Mouse (Mus musculus): ENCODE data around the gene Kpna1.
A peak's percentile ranks its signal among the peaks of the same experiment; 100 is the strongest.
"Not testable (repeated sequence)": the region's sequence is repeated elsewhere in the genome, so short reads cannot be mapped to it uniquely, and the experiment has no call there.

The Kpna1 gene

DNA sequence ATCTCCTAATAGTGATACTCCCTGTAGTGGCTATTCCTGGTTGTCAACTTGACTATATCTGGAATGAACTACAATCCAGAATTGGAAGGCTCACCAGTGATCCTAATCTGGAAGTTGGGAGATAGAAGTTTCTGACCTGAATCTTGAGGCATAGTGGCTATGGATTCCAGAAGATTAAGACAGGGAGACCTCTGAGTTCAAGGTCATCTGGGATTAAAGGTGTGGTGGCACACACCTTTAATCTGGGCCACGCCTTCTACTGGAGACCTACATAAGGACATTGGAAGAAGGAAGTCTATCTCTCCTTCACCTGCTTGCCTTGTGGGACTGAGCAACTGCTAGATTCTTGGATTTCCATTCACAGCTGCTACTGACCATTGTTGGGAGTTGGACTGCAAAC, at the start of gene Kpna1:
Gene Kpna1, plus strand, starts transcription at position 301 of the 400 bp plus-strand sequence.
- DNase-seq (ENCODE audit: low spot score): not testable (repeated sequence)

GRCm38 (mm10) chr16:35932179-35933055, 46.1 kb upstream of the Kpna1 start:
- DNase-seq (ENCODE audit: low spot score): no peak

DNA sequence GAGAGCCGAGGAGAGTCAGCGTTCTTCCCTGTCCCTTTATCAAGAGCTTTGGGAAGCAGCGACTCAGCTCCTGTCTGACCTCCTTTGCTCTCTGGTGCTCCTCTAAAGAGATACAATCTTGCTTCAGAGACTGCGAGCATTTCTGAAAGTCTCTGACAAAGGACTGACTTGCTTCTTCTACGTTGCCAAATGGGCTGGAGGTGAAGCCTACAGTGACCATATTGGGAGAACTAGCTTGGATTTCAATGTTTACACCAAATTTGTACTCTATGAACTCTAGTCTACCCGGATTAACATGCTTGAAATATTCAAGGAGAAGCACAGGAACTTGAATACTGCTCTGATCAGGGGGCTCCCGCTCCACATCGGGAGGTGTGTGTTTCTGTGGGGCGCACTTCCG, 45.4 kb upstream of the Kpna1 start:
- DNase-seq (ENCODE audit: low spot score): no peak

DNA sequence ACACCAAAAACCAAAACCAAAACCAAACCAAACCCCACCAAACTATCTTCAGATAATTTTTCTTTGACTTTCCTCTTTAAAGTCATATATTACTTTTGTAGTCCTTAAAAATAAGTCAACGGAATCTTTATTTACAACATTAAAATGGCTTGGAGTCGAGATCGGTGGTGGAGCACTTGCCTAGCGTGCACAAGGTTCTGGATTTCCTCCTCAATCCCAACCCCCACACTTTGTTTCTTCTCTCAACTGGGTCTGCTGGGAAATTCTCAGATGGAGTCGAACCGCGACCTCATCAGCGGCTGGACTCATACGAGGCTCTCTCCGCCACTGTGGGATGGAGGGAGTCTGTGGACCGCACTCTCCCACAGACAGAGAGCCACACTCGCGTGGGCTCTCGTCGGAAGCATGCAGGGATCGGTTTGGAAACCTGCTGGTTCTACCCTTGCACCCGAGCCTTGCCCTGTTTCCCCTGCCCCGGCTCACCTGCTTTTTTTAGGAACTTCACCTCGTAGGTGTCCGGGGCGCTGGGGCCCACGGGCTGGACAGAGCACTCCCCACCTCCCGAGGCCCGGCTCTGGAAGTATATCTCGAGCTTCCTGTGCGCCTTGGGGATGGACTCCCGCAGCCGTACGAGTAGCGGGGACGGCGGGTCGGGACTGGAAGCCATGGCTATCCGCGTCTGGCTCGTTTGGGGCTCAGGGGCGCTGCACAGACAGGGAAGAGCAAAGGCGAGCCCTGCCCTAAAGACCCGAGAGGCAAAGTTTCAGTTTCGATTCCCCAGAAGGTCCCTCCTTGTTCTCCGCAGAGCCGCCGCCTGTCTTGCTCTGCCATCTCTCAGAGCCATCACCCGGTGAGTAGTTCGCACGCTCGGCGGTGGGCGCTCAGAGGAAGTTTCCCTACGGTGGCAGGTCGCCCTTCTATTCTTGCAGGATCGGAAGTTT, 40.1 kb upstream of the Kpna1 start, which contains the start of the genes Parp9 and Dtx3l:
Gene Parp9, plus strand, starts transcription at position 260 of the 941 bp plus-strand sequence.
Gene Dtx3l, minus strand, starts transcription at position 941 of the 941 bp plus-strand sequence.
- peak; percentile 76 for DNase-seq (ENCODE audit: low spot score)

- DNase-seq (ENCODE audit: low spot score): peak; percentile 17
These were observed 39.3 kb upstream of the Kpna1 start for GRCm38 (mm10) chr16:35939261-35939660.

DNA sequence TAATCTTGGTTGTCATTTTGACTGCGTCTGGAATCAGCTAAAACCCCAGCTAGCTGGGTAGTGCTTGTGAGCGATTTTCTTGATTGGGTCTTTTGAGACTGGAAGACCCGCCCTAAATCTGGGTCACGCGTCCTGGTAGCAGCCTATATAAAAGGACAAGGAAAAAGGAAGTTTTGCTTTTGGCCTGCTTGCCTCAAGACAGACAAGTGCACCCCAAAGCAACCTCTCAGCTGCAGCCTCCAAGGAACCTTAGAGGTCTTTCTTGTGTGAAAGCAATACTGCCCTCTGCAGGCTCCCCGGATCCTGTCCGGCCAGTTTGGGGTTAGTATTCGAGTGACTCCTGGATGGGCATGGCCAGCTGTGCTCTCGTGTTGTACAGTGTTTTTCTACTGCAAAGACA, 38.9 kb upstream of the Kpna1 start:
- peak; percentile 83 for DNase-seq (ENCODE audit: low spot score)

- DNase-seq (ENCODE audit: low spot score): no peak
These were observed 37.2 kb upstream of the Kpna1 start for GRCm38 (mm10) chr16:35941382-35941781.

- no peak for DNase-seq (ENCODE audit: low spot score)
These were observed 29.3 kb upstream of the Kpna1 start for GRCm38 (mm10) chr16:35949264-35949663.

DNA sequence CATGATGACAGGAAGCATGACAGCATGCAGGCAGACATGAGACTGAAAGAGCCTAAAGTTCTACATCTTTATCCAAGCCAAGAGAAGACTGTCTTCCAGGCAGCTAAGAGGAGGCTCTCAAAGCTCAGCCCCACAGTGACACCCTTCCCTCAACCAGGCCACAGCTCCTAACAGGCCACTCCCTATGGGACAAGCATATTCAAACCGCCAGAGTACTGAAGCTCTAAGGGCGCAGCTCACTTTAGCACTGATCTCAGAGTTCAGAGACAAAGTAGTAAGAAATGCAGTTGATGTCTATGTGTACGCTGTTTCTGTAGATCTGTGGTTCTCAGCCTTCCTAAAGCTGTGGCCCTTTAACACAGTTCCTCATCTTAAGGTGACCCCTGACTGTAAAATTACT, 27.3 kb upstream of the Kpna1 start:
- no peak for DNase-seq (ENCODE audit: low spot score)

DNA sequence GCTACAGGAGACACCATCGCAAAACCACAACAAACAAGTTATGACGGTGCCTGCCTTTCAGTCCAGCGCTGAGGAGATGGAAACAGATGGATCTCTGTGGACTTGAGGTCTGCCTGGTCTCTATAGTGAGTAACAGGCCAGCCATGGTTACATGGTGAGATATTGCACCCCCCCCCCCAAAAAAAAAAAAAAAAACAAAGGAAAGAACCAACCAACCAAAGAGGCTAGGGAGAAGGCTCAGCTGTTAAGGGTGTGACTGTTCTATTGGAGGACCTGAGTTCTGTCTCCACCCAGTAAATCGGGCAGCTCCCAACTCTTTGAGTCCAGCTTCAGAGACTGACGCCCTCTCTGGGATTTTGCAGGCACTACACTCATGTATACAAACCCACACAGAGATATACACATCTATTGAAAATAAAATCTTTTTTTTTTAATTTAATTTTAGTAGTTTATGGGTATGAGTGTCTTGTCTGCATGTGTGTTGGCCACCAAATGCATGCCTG, 25.9 kb upstream of the Kpna1 start:
- no peak for DNase-seq (ENCODE audit: low spot score)

DNA sequence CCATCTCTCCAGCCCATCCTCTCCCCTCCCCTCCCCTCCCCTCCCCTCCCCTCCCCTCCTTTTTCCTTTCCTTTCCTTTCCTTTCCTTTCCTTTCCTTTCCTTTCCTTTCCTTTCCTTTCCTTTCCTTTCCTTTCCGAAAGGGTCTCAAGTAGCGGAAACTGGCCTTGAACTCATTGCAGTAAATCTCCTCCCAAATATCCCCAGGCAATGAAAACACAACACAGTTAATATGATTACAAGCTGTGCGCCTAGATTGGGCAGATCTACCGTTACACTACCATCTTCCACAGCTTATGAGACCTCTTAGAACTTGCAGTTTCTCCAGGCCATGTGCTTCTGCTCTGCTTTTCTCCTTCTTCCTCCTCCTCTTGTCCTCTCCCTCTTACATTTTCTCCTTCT, 12.6 kb upstream of the Kpna1 start:
- DNase-seq (ENCODE audit: low spot score): not testable (repeated sequence)

GRCm38 (mm10) chr16:35966411-35967115, 12.0 kb upstream of the Kpna1 start:
- DNase-seq (ENCODE audit: low spot score): no peak

DNA sequence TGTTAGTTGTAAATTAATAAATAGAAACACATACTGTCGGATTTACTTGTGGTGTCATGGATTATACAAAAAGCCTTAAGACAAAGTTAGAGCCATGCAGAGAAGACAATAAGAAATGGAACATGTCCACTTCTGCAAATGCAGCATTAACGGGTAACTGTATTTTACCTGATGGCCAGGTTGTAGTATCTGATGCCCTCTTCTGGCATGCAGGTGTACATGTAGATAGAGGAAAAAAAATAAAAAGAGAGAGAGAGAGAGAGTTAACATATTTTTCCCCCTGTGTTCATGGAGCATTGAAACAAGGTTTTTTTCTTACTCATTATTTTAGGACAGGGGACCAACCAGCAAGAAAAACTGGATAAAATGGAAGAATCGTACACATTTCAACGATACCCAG, 11.2 kb upstream of the Kpna1 start:
- DNase-seq (ENCODE audit: low spot score): no peak

- DNase-seq (ENCODE audit: low spot score): no peak
These were observed 10.4 kb upstream of the Kpna1 start for GRCm38 (mm10) chr16:35968149-35968548.

DNA sequence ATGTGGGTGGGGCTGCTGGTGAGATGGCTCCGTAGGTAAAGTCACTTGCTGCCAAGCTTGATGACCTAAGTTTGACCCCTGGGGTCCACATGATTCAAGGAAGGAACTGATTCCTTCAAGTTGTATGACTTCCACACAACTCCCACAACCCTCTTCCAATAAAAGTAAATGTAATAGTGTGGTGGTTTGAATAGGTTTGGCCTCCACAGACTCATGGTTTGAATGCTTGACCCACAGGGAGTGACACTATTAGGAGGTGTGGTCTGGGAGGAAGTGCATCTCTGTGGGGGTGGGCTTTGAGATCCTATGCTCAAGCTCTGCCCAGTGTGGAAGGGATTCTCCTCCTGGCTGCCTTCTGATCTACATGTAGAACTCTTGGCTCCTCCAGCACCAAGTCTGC, 4.5 kb upstream of the Kpna1 start:
- no peak for DNase-seq (ENCODE audit: low spot score)

GRCm38 (mm10) chr16:35981363-35981821, 2.8 kb downstream of the Kpna1 start:
- peak; percentile 97 for DNase-seq (ENCODE audit: low spot score)

DNA sequence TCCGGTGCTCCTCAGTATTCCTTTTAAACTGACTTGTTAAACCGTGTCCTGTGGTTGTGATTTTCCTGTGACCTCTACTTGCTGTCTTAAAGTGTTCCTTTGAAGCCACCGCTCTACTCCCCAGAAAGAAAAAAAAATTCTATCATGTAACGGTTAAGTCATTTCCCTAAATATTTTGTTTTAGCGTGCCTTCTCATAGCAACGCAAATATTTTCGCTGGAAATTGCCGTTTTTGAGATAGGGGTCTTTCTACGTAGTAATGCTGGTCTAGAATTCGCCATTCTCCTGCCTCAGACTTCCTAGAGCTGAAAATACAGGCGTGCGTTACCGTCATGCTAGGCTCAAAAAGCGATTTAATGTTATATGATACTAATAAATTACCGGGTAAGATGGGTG, 4.0 kb downstream of the Kpna1 start:
- DNase-seq (ENCODE audit: low spot score): no peak

DNA sequence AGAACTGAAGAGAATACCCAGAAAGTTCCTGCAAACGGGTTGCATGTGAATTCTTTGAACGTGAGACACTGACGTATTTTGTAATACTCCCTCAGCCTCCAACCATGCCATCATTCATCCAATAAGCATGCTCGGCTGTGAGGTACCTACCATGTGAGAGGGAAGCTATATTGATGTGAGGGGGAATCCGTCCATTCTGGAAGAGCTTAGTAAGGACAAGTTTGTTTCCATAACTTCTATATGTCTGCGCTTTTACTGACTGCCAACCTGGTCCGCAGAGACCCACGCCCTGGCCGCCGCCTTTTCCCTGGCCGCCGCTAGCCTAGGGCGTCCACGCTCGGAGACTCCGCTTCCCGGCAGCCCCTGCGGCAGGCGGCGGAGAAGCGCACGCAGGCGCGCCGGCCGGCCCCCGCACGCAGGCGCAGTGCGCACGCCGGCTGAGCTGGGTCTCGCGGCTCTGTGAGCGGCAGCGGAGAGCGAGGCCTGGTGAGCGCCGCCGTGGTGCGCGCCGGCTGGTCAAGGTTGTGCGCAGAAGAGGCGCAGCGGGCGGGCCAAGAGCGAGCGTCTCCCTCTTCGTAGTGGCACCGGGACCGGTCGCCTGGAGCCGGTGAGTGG, 4.5 kb downstream of the Kpna1 start:
- peak; percentile 94 for DNase-seq (ENCODE audit: low spot score)

DNA sequence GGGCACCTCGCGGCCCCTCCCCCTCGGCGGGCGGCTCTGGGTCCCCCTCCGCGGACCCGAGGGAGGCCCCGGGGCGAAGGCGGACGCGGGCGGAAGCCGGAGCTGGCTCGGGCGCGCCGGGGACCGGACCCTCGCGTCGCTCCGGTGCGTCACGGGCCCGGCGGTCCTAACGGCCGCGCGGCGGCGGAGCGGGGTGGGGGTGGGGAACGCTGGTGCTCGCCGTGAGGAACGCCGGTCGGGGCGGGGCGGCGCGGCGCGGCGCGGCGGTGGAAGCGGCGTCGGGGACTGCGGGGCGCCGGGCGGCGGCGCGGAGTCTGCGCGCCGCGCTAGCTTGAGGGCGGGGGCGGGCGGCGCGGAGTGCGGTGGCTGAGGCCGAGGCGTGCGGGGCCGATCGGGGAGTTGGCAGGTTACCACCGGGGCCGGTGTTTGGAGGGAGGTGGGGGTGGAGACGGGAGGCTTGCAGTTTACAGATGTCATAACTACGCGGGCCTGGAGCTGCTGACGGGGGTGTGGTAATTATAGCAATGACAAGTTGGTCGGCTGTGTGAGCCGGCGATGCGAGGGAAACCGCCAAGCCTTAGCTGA, 5.1 kb downstream of the Kpna1 start:
- DNase-seq (ENCODE audit: low spot score): peak; percentile 63

DNA sequence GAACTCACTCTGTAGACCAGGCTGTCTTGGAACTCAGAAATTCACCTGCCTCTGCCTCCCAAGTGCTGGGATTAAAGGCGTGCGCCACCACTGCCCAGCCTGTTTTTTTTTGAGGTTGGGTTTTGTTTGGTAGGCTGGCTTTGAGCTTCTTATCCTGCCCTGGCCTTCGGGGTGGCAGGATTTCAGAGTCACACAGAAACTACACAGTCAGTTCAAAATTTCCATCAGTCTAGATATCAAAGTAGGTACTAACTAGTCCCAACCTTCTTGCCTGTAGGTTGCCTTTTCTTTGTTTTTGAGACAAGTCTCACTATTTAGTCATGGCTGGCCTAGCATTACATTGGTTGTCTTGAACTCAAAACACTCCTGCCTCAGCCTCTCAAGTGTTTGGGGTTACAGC, 5.9 kb downstream of the Kpna1 start:
- DNase-seq (ENCODE audit: low spot score): peak; percentile 8

DNA sequence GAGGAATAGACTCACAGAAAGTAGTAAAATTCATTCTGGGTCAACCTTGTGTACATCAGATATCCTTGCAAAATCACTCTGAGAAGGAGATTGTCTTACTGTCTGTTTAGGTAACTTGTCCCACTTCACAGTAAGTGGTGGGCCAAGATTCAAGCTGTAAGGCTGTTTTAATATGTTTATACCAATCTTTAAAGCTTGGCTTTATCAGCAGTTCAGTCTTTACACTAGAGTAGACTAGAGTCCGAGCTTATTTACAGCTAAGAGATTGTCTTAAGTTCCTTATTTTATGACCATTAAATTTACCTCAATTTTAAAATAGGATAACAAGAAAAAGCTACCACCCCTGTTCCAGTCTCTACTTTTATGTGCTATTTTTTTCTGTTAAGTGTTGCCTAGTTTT, 9.4 kb downstream of the Kpna1 start:
- no peak for DNase-seq (ENCODE audit: low spot score)

Measured in MN1 (cell line).